Mouse (Mus musculus) frontal cortex, adult (tissue): ENCODE results near the gene Pum1.

Experiments
- ATAC-seq: cut with Nextera tagmentation; 2 replicates; pipeline ENCODE4 v1.9.2; 2017; ENCODE audit warnings: mild to moderate bottlenecking, moderate library complexity, mixed read lengths; ENCODE audit not compliant: low TSS enrichment

Pum1 gene

GRCm38 (mm10) chr4:130814742-130815330, 151.7 kb downstream of the Pum1 start:
- ATAC-seq = no peak

GRCm38 (mm10) chr4:130815860-130816259, 152.7 kb downstream of the Pum1 start:
- peak; percentile 62 for ATAC-seq

DNA sequence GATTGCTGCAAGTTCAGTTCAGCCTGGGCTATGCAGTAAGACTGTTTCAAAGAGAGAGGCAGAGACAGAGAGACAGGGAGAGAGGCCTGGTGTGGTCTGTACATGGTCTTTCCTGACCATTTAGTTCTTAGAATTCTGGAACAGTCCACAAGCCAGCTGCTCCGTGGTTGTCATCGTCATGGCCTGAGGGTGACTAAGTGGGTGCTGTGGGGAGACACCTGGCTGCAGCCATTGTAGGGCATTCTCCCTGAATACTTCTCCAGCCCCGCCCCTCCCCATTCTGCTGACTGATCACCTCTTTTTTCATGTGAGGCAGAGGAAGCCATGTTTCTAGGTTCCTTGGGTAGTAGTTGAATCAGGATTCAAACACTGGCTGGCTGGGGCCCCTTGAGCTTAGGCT, 156.7 kb downstream of the Pum1 start:
- ATAC-seq = no peak

GRCm38 (mm10) chr4:130820594-130821255, 157.6 kb downstream of the Pum1 start:
- ATAC-seq = no peak

- ATAC-seq = peak; percentile 35; the same call in 1 of the 2 replicates
Observed at GRCm38 (mm10) chr4:130828851-130829673, 165.9 kb downstream of the Pum1 start.
